Mouse (Mus musculus): ENCODE measurements at regions not wholly inside any gene's neighbourhood (a gene's known extent, or its start where the extent isn't known, plus 50 kb on each side); places are given as distances from the start of the nearest gene placed in this dataset.
A peak's percentile ranks its signal among the peaks of the same experiment; 100 is the strongest.

DNA sequence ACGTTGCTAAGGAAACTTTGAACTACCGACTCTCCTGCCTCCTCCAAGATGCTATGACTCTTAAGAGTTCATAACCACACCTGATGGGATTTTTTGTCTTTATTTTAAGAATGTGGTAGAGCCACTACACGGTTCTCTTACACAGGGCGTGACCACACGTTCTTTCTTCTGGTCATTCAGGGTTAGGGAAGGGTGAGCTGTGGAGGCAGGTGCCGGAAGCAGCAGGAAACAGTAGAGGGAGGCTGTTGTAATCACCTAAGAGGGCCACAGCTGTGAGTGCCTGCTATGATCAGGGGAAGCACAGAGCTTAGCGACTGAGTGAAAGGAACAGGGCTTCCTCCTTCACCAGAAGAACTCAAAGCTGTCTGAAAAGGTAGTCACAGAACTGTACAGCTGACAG is 50.6 kb upstream of the Larp1 start:
- no peak for DNase-seq

DNA sequence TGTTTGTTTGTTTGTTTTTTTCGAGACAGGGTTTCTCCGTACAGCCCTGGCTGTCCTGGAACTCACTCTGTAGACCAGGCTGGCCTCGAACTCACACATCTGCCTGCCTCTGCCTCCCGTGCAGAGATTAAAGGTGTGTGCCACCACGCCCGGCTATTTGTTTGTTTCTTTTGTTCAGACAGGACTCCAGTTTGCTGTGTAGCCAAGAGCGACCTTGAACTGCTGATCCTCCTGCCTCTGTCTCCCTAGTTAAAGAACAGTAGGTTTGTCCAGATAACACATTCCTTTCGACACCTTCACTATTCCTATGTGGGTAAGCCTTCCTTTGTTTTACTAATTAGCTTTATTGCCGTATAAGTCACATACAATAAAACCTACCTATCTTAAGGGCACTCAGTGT is 52.0 kb upstream of the Larp1 start:
- DNase-seq = no peak

DNA sequence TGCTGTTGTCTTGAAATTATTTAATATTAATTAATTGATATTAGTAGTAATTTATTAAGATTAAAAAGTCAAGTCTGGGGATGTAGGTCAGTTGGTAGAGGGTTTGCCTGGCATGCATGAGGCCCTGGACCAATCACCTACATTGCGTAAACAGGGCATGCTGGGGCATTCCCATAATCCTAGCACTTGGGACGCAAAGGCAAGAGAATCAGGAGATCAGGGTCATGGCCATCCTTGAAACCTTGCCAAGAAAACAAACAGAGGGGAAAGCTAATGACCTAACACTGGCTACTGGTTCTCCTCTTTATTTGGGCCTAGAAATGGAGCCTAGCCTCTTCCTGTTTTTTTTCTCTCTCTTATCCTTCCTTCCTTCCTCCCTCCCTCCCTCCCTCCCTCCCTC is 52.8 kb upstream of the Larp1 start:
- DNase-seq = no peak

DNA sequence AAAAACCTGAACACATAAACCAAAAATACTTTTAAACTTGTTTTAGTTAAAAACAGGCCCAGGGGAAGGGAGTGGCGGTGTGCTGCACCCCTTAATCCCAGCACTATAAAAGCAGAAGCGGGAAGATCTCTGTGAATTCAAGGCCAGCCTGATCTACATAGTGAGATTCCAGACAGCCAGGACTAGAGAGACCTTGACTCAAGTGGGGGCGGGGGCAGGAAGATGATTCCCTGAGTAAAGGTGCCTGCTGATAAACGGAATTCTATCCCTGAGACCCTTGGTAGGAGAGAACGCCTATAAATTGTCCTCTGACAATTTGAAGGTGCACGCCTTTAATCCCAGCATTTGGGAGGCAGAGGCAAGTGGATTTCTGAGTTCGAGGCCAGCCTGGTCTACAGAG is 53.4 kb upstream of the Larp1 start:
- no peak for DNase-seq

DNA sequence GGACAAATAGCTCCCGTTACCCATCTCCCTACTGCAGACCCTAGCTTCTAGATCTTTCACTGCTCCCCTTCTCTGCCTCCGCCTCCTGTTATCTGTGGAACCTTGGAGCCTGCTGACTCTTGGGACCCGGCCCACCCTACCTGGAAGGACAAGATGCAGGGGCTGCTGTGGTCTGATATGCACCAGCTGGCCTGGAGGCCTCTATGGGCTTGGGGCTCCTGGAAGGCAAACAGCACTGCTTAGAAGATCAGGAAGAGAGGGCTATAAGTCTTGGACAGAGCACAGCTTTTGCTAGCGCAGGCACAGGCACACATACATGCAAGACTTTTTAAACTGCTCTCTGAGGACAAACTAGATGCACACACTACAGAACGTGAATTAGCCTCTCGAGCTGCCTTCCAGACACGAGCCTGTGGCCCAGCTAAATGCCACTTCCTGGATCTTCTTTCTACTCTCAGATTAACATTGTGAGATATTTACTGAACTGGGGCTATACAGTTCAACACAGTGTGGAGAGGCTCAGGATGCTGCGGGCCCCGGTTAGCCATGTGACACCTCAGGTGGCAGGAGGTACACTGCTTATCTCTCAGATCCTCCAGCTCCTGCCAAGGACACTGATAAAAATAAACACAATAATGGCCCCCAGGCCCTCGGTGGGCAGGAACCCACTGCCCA is 54.2 kb upstream of the Larp1 start:
- DNase-seq = no peak

DNA sequence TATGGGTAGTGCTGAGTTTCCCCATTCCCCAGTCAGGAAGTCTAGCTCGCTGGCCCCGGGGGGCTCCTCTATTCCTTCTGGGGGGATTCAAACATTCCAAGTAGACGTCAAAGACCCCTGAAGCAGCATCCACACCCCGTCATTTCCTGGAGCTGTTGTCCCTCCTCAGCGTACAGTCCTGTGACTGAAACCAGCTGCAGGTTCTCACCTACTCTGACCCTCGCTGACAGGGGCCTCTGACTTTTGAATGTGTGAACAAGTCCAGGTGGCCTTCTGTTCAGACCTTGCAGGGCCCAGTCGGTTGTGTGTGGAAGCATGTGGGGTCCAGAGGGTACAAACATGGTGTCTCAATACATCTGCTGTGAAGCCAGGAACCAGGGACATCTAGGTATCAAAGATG is 55.2 kb upstream of the Larp1 start:
- DNase-seq = no peak

DNA sequence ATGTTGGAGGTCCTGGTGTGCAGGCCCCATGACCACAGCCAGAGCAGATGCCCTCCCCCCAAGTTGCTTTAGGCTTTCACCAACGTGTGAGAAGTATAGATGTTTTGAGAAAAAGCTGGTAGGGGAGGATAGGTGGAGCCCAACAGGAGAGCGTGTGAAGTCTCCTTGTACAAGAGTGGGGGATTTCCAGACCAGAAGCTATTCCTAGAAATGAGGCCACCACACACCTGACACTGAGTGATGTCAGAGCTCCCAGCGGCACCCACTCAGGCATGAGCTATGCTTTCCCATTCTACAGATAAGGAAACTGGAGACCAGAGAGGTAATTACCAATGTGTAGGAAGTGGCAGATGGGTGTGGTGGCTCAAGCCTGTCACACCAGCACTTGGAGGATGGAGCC is 56.2 kb upstream of the Larp1 start:
- DNase-seq = no peak

DNA sequence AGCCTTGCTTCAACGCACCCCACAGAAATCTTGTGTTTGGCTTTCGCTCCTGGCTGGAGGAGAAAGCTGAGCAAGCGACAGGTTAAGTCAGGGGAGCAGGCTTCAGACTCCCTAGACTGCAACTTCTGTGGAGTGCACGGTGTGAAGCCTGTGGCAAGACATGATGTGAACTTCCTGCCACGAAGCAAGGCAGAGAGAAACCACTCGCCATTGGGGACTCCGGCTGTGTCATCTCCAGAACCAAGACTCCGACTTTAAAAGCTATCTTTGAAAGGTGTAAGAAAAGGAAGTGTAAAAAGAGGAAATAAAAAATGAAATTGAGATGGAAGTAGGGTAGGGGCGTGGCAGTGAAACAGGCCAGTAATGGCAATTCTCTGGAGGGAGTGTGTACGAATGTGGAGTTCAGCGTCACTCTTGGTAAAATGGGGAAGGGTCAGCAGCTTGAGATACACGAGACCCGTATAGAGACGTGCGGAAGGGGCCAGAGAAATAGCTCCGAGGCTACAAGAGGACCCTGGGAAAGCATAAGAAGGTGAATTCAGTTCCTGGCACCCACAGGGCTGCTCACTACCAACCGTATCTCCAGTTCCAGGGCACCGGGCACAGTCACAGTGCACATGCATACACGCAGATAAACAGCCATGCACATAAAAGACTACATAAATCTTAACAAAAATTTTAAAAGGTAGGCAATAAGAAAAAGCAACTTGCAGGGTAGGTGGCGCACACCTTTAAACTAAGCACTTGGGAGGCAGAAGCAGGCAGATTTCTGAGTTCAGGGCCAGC is 57.1 kb upstream of the Larp1 start:
- DNase-seq = no peak

DNA sequence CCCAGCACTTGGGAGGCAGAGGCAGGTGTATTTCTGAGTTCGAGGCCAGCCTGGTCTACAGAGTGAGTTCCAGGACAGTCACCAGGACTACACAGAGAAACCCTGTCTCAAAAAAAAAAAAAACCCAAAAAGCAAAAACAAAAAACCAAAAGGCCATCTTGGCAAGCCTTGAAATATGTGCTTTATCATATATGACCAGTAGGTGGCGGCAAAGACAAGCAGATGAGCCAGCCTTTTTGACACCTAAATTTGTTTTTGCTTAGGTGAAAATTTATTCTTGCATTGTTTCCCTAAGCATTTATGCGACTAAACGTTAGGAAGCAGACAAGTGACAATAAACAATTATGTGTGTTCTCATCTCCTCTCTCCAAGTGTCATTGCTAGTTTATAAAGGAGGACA is 57.9 kb upstream of the Larp1 start:
- DNase-seq = peak; percentile 36 to 59

DNA sequence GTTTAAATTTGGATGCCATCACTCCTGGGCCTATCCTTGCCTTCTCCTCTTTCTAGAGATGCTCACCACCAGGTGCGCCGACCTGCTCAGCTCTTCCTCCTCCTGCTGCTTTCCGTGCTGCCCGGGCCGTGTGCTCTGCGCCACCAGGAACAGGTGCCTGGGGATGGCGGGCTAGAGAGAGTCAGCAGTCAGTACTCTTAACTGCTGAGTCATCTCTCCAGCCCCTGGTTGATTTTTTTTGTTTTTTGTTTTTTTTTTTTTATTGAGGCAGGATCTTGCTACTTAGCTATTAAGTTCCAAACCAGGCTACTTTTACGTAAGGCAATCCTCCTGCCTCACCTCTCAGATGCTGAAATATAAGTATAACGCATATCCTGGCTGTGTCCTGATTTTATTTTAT is 59.8 kb upstream of the Larp1 start:
- DNase-seq = no peak

DNA sequence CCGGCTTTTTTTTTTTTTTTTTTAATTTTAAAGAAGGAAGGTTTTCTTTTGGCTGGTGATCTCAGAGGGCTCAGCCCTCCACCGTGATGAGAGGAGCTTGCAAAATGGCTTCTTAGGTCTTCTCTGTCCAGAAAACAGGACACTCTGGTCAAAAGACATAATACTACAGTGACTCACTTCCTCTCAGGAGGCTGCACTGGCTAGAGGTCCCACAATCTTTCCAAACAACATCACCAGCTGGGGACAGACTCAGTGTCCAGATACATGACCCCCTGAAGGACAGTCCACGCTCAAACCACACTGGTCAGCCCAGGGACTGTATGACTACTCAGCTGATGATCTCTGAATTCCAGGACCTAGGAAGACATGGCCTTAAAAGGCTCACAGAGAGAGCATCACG is 61.5 kb upstream of the Larp1 start:
- no peak for DNase-seq

DNA sequence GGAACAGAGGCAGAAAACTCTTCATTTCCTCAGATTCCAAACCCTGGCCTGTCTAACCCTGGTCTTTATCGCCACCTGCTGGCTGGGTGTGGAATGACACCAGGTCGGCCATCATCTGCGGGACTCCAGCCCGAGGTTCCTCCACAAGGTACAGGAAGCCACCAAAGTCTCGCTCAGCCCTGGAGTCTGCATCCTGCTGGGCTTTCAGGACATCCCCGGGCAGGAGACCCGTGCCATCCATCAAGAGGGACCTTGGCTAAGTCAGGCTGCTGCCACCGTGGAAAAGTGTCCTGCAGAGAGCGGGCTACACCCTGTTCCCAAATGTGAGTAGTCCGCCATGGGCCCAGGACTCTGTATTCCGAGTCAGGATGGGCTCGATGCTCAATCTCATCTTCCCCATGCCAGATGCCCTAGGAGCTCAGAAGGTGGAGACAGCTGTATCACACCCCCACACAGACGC is 74.4 kb upstream of the Larp1 start:
- DNase-seq = peak; percentile 78 to 86

DNA sequence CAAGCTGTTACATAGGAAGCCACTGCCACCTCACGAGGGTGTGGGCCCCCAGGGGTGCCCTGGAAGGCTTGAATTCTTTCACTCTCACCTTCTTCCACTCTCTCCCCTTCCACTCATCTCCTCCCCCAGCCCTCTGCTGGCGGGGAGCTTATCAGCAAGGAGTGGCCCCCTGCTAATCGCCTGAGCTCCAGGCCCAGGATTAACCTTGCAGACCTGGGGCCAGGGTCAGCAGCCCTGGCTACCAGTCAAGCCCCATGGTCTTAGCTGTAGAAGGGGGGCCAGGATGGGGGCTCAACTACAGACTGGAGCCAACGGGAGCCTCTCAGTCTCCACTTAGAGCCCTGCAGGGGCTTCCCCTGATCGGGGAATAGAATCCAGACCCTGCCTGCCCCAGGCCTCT is 75.8 kb upstream of the Larp1 start:
- no peak for DNase-seq

DNA sequence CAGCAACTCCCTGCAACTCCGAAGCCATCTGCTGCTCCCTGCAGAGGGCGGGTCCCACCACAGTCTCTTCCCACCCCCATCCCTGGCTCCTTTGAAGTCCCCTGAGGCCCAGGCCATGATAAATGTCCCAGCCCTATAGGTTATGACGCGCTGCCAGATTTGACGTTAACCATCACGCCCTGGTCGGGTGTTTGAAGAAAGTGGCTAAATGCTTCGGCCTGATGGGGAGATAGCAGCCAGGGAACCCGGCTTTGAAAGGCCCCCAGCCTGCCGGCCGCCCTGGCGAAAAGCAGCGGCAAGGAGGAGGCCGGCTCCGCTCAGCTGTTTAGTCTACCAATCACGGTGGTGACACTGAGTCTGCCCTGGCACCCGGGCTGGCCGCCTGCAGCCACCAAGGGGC is 79.4 kb upstream of the Larp1 start:
- DNase-seq = no peak

DNA sequence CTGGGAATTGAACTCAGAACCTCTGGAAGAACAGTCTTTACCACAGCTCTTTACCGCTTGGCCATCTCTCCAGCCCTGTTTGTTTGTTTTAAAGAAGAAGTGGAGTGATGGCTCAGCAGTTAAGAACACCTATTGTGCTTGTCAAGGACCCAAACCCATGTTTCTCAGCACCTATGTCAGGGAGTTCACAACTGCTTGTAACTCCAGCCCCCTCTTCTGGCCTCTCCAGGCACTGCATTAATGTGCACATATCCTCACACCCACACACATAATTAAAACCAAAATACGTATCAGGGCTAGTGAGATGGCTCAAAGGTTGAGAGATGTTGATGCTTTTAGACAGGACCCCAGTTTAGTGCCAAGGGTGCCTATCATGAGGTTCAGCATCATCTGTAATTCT is 87.6 kb upstream of the Hand1 start:
- no peak for DNase-seq

DNA sequence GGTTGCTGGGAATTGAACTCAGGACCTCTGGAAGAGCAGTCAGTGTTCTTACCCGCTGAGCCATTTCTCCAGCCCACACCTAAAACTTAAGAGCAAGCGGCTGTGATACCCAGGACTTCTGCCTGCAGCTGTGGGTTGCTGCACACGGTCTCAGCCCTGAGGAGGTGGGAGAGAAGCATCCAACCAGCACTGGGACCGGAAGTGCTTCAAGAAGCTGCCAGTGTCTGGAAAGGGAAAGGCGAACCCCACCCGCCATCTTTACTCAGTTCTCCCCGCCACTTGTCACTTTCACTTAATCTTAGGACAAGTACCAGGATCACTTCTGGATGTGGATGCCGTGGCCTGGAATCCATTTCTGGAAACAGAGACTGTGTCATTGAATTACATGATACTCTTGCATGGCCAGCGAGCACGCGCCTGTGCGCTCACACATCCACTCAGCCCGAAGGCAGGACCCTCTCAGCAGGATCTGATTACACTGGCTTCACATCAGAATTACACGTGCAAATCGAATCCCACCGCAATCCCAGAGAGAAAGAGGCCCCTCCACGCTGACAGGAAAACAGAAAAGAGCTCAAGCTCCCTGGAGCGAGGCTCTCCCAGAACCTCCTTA is 85.9 kb upstream of the Hand1 start:
- no peak for DNase-seq

DNA sequence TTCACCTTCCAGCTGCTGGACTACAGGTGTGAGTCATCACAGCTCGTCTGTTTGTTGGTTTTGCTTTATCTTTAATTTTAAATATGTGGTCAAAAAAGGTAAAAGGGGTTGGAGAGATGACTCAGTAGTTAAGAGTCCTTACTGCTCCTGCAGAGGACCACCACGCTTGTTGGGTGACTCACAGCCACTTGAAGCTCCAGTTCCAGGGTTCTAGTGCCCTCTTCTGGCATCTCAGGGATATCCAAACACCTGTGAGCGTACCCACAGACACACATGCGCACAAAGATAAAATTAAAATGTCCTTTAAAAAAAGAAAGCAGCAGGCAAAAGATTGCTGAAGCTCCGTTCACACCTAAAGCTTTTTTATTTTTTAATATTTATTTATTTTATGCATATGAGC is 85.4 kb upstream of the Hand1 start:
- DNase-seq = no peak

DNA sequence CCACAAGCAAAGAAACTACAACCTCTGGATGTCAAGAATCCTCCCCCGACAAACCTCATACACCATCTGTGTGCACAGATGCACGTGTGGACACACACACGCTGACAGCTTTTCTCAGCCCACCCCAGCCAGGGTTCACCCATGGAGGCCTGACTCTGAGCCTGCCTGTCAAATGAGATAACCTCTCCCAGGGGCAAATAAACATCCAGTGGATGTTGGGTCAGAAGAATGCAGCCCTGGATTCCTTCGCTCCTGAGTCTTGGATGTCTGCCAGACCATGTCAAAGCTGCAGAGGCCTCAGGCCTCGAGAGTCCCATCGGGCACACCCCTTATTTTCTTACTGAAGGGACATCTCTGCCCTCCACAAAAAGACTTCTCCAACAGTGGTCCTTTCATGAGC is 83.4 kb upstream of the Hand1 start:
- DNase-seq = no peak

DNA sequence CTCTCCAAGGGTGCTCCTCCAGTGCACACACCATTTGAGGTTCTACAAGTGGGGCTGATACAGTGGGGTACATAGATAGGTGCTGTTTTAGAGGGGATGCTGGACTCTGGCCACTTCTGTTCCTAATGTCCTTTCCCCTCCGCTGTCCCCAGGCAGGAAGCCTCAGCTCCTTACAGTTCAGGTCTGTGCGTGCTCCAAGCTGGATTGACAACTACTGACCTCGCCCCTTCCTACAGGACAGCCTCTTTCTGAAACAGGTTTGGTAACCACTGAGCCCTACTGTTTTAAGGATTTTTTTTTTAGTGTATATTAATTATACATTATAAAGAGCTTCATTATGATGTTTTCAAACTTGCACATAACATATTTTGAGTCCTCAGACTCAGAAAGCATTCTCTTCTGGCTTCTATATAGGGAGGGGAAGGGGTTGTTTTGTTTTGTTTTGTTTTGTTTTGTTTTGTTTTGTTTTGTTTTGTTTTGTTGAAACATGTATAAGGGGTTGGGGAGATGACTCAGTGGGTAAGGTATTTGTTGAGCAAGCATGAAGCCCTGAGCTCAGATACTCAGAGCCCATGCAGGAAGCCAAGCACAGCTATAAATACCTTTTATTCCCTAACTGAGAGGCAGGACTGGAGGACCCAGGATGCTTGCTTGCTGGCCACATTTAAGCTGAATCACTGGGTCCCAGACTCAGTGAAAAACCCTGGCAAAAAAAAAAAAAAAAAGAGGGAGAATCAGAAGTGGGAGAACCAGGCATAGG is 81.4 kb upstream of the Hand1 start:
- DNase-seq = no peak

DNA sequence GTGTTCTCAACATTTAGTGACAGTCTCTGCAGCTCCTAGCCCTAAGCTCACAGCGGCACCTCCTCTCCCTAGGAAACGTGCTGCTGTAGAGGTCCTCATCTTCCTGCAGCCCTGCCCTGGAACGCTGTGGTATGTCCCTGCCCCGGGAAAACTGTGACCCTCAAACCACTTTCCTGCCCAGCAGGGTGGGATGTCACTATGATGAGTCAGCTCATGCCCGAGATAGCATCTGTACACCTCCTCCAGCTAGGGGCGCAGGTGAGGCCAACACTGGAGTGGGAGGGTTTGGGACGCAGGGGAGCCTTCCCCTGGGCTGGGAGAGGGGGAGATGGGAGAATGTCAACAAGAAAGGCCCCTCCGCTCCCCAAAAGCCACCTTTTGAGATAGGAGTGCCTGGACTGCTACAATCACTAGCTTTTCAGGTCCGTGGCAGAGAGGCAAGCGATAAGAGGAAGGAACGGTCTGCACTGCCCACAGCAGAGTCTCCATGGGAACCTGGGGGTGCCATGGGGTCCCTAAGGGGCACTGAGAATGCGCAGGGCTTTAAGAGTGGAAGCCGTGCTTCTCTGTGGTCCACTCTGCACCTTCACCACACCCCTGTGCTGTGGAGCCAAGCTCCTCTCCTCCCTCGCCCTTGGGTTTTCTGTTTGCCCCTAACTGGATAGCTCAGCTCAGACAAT is 80.5 kb upstream of the Hand1 start:
- DNase-seq = no peak

DNA sequence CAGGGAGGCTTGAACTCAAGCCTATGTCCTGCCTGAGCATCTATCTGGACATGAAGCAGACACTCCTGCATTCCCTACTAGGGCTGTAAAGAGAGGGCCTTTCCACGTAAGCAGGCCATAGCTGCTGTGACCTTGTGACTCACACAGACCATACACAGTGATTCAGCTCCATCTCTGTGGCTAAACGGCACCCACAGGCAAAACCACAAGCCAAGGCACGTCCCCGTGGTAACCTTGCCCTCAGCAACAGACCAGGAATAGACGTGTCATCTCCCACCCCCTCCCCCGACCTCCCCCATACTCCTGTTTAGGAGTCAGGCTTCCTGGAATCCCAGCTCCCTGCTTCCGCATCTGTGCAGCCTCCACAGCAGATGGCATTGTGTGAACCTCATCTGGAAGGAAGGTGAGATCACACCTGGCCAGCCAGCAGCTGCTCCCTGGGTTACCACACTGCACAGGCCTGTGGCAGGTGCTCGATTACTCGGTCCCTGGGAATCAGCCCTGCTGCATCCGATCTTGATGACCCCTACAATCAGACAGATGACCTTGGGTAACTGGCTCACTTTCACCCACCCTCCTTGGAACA is 79.2 kb upstream of the Hand1 start:
- no peak for DNase-seq

DNA sequence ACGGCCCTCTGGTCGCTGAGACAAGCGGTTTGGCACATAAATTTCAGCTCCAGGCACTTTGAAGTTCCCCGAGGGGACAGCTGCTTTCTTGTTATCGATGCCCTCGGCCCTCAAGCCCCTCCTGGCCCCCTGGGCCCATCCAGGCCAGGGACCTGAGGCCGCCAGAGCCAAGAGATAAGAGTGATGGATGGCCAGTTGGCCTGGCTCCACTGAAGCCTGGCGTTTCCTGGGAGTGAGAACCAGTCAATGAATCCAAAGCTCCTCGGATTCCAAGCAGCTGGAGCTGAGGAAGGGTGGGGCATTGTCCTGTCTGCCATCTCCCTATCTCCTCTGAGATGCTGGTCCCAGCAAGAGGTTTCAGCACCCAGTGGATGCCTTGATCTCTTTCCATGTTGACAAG is 71.6 kb upstream of the Hand1 start:
- DNase-seq = no peak

DNA sequence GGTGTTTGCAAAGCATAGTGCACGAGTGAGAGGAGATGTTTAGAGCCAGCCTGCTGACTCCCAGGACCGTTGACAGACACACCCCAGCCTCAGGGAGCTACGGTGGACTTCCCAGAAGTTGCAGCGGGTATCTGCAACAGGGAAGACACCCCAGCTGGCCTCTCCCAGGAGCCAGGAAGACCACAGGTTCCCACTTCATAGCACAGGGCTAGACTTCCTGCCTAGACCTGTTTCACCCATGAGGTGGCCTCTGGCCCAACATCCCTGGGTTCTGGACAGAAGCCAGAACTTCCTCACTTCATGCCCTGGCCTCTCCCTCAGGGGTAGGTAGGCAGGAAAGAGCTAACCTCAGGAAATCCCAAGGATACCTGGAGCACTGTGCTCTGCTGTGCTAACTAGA is 66.7 kb upstream of the Hand1 start:
- no peak for DNase-seq

Measured in cerebellum, adult 18-20 months (tissue).